ENCODE assay signal across 8 mouse cellular contexts in genomic region chr5:76139808-76140729, GRCm38 (mm10). TPM values are rescaled to one million over a fixed set of nuclear protein-coding genes. Genes with fewer than 3 reads are reported as not detected.
DNase-seq lines count a peak whose midpoint lies in the region; ATAC-seq and TF ChIP-seq lines count a peak whose summit lies in the region.

Gene Srd5a3, plus strand, starts transcription at chr5:76140271.

- peak; percentile 99 for DNase-seq in MEL (ENCODE audit: low read depth, low spot score)
- peak; percentile 83 for DNase-seq in cerebellum, adult 2 months
- peak; percentile 90 for DNase-seq in forelimb bud, embryonic 11.5 days (ENCODE audit: low read depth, low spot score)
- DNase-seq in layer of hippocampus, adult 9-10 months (ENCODE audit: low spot score) = peak; percentile 83
- peak; percentile 94 for DNase-seq in ovary, postnatal 10 days (ENCODE audit: low spot score)
- peak; percentile 98 to 99 for DNase-seq in thymus, postnatal 10 days (ENCODE audit: low spot score in 2 of 2)

- peaks cover 0 to 23% of the 10 kb centered on the region in 2 experiments; a peak in 2 of 4 replicates for H3K36me3 ChIP-seq in MEL (ENCODE audit: control insufficient read depth in 1 of 2, insufficient read depth in 2 of 2, low read length in 2 of 2)
- H3K36me3 ChIP-seq in lung, embryonic 16.5 days (ENCODE audit: control insufficient read depth, insufficient read depth, low read length) = no peaks in the 10 kb centered on the region

- TF ChIP-seq CTCF in MEL (IDR thresholded peaks at IDR 0.05 in 2 of 3, conservative IDR thresholded peaks at IDR 0.05 in 1 of 3; ENCODE audit: control insufficient read depth in 1 of 3, insufficient read depth in 1 of 3, low read depth in 2 of 3, low read length in 3 of 3, poor library complexity in 1 of 3, severe bottlenecking in 1 of 3) = peak in 1 of 3 experiments; percentile 85; a peak in 3 of 6 replicates
- no peak for TF ChIP-seq CTCF in cerebellum, adult 2 months (IDR thresholded peaks at IDR 0.05; ENCODE audit: borderline replicate concordance, insufficient read depth, low read depth, low read length)

- 2% methylated on average over 64 of the region's 69 CpGs for WGBS in cerebellum, adult 2 months
- 1% methylated on average over 52 of the region's 69 CpGs for WGBS in lung, embryonic 16.5 days

- no peaks in the 10 kb centered on the region for H3K9me3 ChIP-seq in MEL (replicated peaks; ENCODE audit: insufficient read depth, low read length)
- no peaks in the 10 kb centered on the region for H3K9me3 ChIP-seq in lung, embryonic 16.5 days (ENCODE audit: control insufficient read depth, low read length)

- ATAC-seq in hematopoietic stem cell, adult 5-6 weeks (replicated peaks in 1 of 2; ENCODE audit: insufficient read depth in 1 of 2, low FRiP score in 2 of 2, low TSS enrichment in 1 of 2, low read depth in 1 of 2, poor library complexity in 2 of 2, severe bottlenecking in 2 of 2) = peak; percentile 86 to 89
- peak; percentile 97 for ATAC-seq in lung, embryonic 16.5 days (ENCODE audit: low read depth)

- H3K4me1 ChIP-seq in MEL (ENCODE audit: control insufficient read depth in 1 of 2, insufficient read depth in 2 of 2, low read length in 2 of 2) = peaks cover 0 to 25% of the 10 kb centered on the region in 2 experiments; a peak in 2 of 4 replicates
- H3K4me1 ChIP-seq in cerebellum, adult 2 months (ENCODE audit: control insufficient read depth, insufficient read depth, low read length) = no peaks in the 10 kb centered on the region
- peaks cover 13% of the 10 kb centered on the region for H3K4me1 ChIP-seq in lung, embryonic 16.5 days (replicated peaks; ENCODE audit: control insufficient read depth, insufficient read depth, low read length)

- H3K27ac ChIP-seq in MEL (ENCODE audit: control insufficient read depth, low read depth, low read length) = peak within 1 kb of the TSS; percentile 92
- peak within 1 kb of the TSS; percentile 58 for H3K27ac ChIP-seq in cerebellum, adult 2 months (ENCODE audit: insufficient read depth, low read length)
- peak within 1 kb of the TSS; percentile 98 for H3K27ac ChIP-seq in lung, embryonic 16.5 days (ENCODE audit: low read length)

- TF ChIP-seq RAD21 in MEL (IDR thresholded peaks at IDR 0.05; ENCODE audit: low read depth, low read length) = no peak

- H3K4me2 ChIP-seq in lung, embryonic 16.5 days (ENCODE audit: low read depth, low read length) = peak within 1 kb of the TSS; percentile 81

- peaks cover 10% of the 10 kb centered on the region for H3K79me2 ChIP-seq in MEL (ENCODE audit: control insufficient read depth, insufficient read depth, low read length, poor library complexity)

- TF ChIP-seq POLR2A in MEL (IDR thresholded peaks at IDR 0.05; ENCODE audit: control insufficient read depth in 1 of 2, insufficient read depth in 1 of 2, low read depth in 1 of 2, low read length in 2 of 2, poor library complexity in 1 of 2) = peak; percentile 94 to 99
- 0 out of 2 replicates have a peak, but pooled peaks have one; percentile 17 for TF ChIP-seq POLR2A in cerebellum, adult 2 months (IDR thresholded peaks at IDR 0.05; ENCODE audit: borderline replicate concordance, insufficient read depth, low read length)

- H3K4me3 ChIP-seq in MEL (ENCODE audit: control insufficient read depth in 1 of 2, insufficient read depth in 1 of 2, low read depth in 2 of 2, low read length in 2 of 2) = peak within 1 kb of the TSS; percentile 80 to 95
- H3K4me3 ChIP-seq in cerebellum, adult 2 months (replicated peaks; ENCODE audit: insufficient read depth, low read depth, low read length) = peak within 1 kb of the TSS; percentile 75
- H3K4me3 ChIP-seq in lung, embryonic 16.5 days (ENCODE audit: low read length) = peak within 1 kb of the TSS; percentile 76

- no peak for TF ChIP-seq EP300 in MEL (IDR thresholded peaks at IDR 0.05; ENCODE audit: low read depth in 1 of 2, low read length in 2 of 2)

- H3K27me3 ChIP-seq in MEL (ENCODE audit: control insufficient read depth in 1 of 2, insufficient read depth in 2 of 2, low read length in 2 of 2) = no peaks in the 10 kb centered on the region
- no peaks in the 10 kb centered on the region for H3K27me3 ChIP-seq in cerebellum, adult 2 months (ENCODE audit: control insufficient read depth, insufficient read depth, low read length)
- no peaks in the 10 kb centered on the region for H3K27me3 ChIP-seq in lung, embryonic 16.5 days (ENCODE audit: control insufficient read depth, insufficient read depth, low read depth, low read length)

- H3K9ac ChIP-seq in MEL (ENCODE audit: control insufficient read depth, low read depth, low read length, poor library complexity, severe bottlenecking) = peak within 1 kb of the TSS; percentile 99
- peak within 1 kb of the TSS; percentile 87 for H3K9ac ChIP-seq in lung, embryonic 16.5 days (ENCODE audit: low read length)

TF ChIP-seq in MEL, 35 proteins besides CTCF, POLR2A, EP300 and RAD21:
- TF ChIP-seq MAZ (IDR thresholded peaks at IDR 0.05; ENCODE audit: low read depth, low read length) (no peak), KAT2A (conservative IDR thresholded peaks at IDR 0.05; ENCODE audit: low read depth, low read length) (no peak), E2F4 (IDR thresholded peaks at IDR 0.05; ENCODE audit: borderline replicate concordance, low read depth, low read length) (no peak), HCFC1 (IDR thresholded peaks at IDR 0.05; ENCODE audit: low read depth, low read length) (no peak), USF2 (IDR thresholded peaks at IDR 0.05; ENCODE audit: borderline replicate concordance in 1 of 2, insufficient read depth in 1 of 2, low read depth in 1 of 2, low read length in 2 of 2) (no peak), GABPA (IDR thresholded peaks at IDR 0.05; ENCODE audit: low read depth, low read length) (no peak), MEF2A (IDR thresholded peaks at IDR 0.05; ENCODE audit: extremely low read depth, insufficient replicate concordance, low read depth, low read length, poor library complexity, severe bottlenecking) (no peak), TBP (IDR thresholded peaks at IDR 0.05; ENCODE audit: low read depth, low read length) (peak; percentile 83), SMC3 (IDR thresholded peaks at IDR 0.05; ENCODE audit: low read depth, low read length) (no peak), MYC (IDR thresholded peaks at IDR 0.05; ENCODE audit: low read depth, low read length) (no peak), ETS1 (IDR thresholded peaks at IDR 0.05; ENCODE audit: low read depth, low read length) (no peak), TAL1 (IDR thresholded peaks at IDR 0.05; ENCODE audit: low read length) (no peak), POLR2AphosphoS2 (IDR thresholded peaks at IDR 0.05; ENCODE audit: low read length) (no peak), NRF1 (IDR thresholded peaks at IDR 0.05; ENCODE audit: insufficient read depth, low read depth, low read length, poor library complexity, severe bottlenecking) (no peak), UBTF (IDR thresholded peaks at IDR 0.05; ENCODE audit: borderline replicate concordance, insufficient read depth, low read depth, low read length) (0 out of 2 replicates have a peak, but pooled peaks have one; percentile 48), TCF12 (IDR thresholded peaks at IDR 0.05; ENCODE audit: low read depth, low read length) (no peak), ZNF384 (IDR thresholded peaks at IDR 0.05; ENCODE audit: low read depth, low read length) (no peak)
TF ChIP-seq in MEL: peak in this region for 2.

RNA-seq across cellular contexts. Expression of gene Srd5a3, which starts in this region (rescaled TPM):
- 17.0 and 18.3 TPM in 2 replicates for total RNA-seq in MEL (2012; rRNA removed)
- polyA plus RNA-seq in MEL (2012; ENCODE audit: insufficient read depth in 1 of 2, insufficient read length in 2 of 2, low read depth in 1 of 2, low replicate concordance in 2 of 2, missing spikeins in 1 of 2) = 10 to 100 TPM in 1 of 2 experiments, not detected in 1; 33.2 TPM
- polyA plus RNA-seq in cerebellum, adult 2 months (2012; rRNA removed) = 19.3 and 19.8 TPM in 2 replicates
- total RNA-seq in hematopoietic stem cell, adult 5-6 weeks (2017) = 15.5 and 33.3 TPM in 2 replicates
- polyA plus RNA-seq in lung, embryonic 16.5 days (2015; fragmentation: Nextera tagmentation; extraction: Ambion mirVana) = 45.8 and 46.5 TPM in 2 replicates

Comparison
In these comparisons a context has a peak if more than half of its experiments do, and no peak if none do; other contexts are left out.
1. Peak in every context shown above with its lines: DNase-seq, ATAC-seq, H3K4me3 ChIP-seq and H3K27ac ChIP-seq.